Mouse (Mus musculus) megakaryocyte, adult 5-6 weeks (primary cell): Measurements from ENCODE around the gene Gys1. TPM values are rescaled to one million over a fixed set of nuclear protein-coding genes. Genes with fewer than 3 reads are reported as not detected.

ENCODE experiments used
- ATAC-seq: 2 replicates; pipeline ENCODE4 v1.8.0; 2016; ENCODE audit warnings: mild to moderate bottlenecking, inconsistent platforms; ENCODE audit not compliant: poor library complexity, severe bottlenecking
- total RNA-seq, 2 experiments: library from RNA; stranded (forward) in 1 of 2; stranded (reverse) in 1 of 2; fragments of 153-499, 151-499 nt in 1 of 2; fragments of 221-1000, 200-1000 nt in 1 of 2; gene quantifications; 2 replicates each; pipeline versions ENCODE4 v1.2.3 to v1.2.4; 2015 to 2017

Gene Gys1
- total RNA-seq, 2 experiments from 2014 or later = 7.2 to 9.8 TPM

- ATAC-seq = peak; percentile 31
Observed at GRCm38 (mm10) chr7:45413864-45414739, 20.5 kb upstream of the Gys1 start.

GRCm38 (mm10) chr7:45414740-45415224 is 19.9 kb upstream of the Gys1 start:
- no peak for ATAC-seq

- ATAC-seq = no peak
Observed at GRCm38 (mm10) chr7:45415636-45416035, 19.0 kb upstream of the Gys1 start.

GRCm38 (mm10) chr7:45417962-45418492 is 16.6 kb upstream of the Gys1 start:
- ATAC-seq = no peak

GRCm38 (mm10) chr7:45419859-45420614 is 14.6 kb upstream of the Gys1 start:
- ATAC-seq = no peak

GRCm38 (mm10) chr7:45420615-45420919 is 14.1 kb upstream of the Gys1 start, which contains the start of gene Lhb:
Gene Lhb (plus strand): TSS chr7:45420820.
- ATAC-seq = no peak

GRCm38 (mm10) chr7:45421194-45421593 is 13.4 kb upstream of the Gys1 start:
- no peak for ATAC-seq

- no peak for ATAC-seq
Observed at GRCm38 (mm10) chr7:45426556-45426955, 8.1 kb upstream of the Gys1 start.

- no peak for ATAC-seq
Observed at GRCm38 (mm10) chr7:45433835-45434202, 825 bp upstream of the Gys1 start.

- ATAC-seq = no peak
Observed at GRCm38 (mm10) chr7:45435038-45435437, 394 bp downstream of the Gys1 start.

GRCm38 (mm10) chr7:45436444-45436843 is 1.8 kb downstream of the Gys1 start:
- no peak for ATAC-seq

GRCm38 (mm10) chr7:45437046-45437445 is 2.4 kb downstream of the Gys1 start:
- no peak for ATAC-seq

GRCm38 (mm10) chr7:45437521-45438276 is 3.1 kb downstream of the Gys1 start, which contains the start of gene Ruvbl2:
Gene Ruvbl2 (minus strand): TSS chr7:45438096.
- no peak for ATAC-seq

GRCm38 (mm10) chr7:45443526-45444420 is 9.1 kb downstream of the Gys1 start:
- ATAC-seq = no peak

GRCm38 (mm10) chr7:45446589-45446988 is 11.9 kb downstream of the Gys1 start:
- ATAC-seq = no peak

- peak; percentile 45 for ATAC-seq
Observed at GRCm38 (mm10) chr7:45447325-45447990, 12.8 kb downstream of the Gys1 start.

- no peak for ATAC-seq
Observed at GRCm38 (mm10) chr7:45449974-45450373, 15.3 kb downstream of the Gys1 start.

GRCm38 (mm10) chr7:45451344-45451982 is 16.8 kb downstream of the Gys1 start:
- ATAC-seq = peak; percentile 98

- ATAC-seq = no peak
Observed at GRCm38 (mm10) chr7:45454971-45455370, 20.3 kb downstream of the Gys1 start.
